Mouse (Mus musculus): ENCODE data around the gene Lmo7.

DNA sequence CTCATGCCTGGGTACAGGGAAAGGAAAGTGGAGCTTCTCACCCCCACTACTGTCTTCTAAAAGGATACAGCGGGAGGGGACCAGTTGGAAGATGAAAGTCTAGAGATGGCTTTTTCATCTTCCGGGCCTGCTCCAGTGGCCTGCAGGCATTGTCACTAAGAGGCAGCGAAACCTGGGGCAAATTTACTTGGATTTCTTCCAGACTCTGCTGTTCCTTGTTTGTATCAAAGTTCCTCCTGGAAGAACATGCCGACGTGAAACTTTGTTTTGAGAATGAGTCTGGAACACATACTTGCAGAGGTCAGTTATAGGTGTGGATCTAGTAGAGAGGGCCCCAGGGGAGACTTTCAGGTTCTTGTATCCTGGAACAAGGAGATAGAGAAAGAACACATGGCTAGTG lies 41.6 kb downstream of the Lmo7 start:
- TF ChIP-seq CTCF (IDR thresholded peaks at IDR 0.05; ENCODE audit: extremely low read depth, insufficient read length, insufficient replicate concordance, low read depth, low read length) (no peak), POLR2A (IDR thresholded peaks at IDR 0.05; ENCODE audit: low read depth, low read length) (no peak)
